Mouse (Mus musculus): ENCODE results near the gene Psmd5. TPM values are rescaled to one million over a fixed set of nuclear protein-coding genes. Genes with fewer than 3 reads are reported as not detected.
"Not testable (repeated sequence)": the region's sequence is repeated elsewhere in the genome, so short reads cannot be mapped to it uniquely, and the experiment has no call there.

The Psmd5 gene
- polyA plus RNA-seq, 1 experiment: 13.2 TPM

GRCm38 (mm10) chr2:34897820-34898219 lies 23.1 kb upstream of the Psmd5 start:
- WGBS: 33% methylated on average over 10 of the region's 10 CpGs
- DNase-seq (ENCODE audit: low read depth, low spot score): no peak

GRCm38 (mm10) chr2:34896821-34897460 lies 22.2 kb upstream of the Psmd5 start:
- WGBS: 81% methylated on average over 17 of the region's 17 CpGs
- no peak for DNase-seq (ENCODE audit: low read depth, low spot score)

GRCm38 (mm10) chr2:34895503-34896113 lies 20.8 kb upstream of the Psmd5 start:
- DNase-seq (ENCODE audit: low read depth, low spot score): no peak
- WGBS: 88% methylated on average over 19 of the region's 19 CpGs

- no peak for DNase-seq (ENCODE audit: low read depth, low spot score)
- WGBS: 75% methylated on average over 5 of the region's 5 CpGs
These were observed 19.2 kb upstream of the Psmd5 start for GRCm38 (mm10) chr2:34893950-34894349.

DNA sequence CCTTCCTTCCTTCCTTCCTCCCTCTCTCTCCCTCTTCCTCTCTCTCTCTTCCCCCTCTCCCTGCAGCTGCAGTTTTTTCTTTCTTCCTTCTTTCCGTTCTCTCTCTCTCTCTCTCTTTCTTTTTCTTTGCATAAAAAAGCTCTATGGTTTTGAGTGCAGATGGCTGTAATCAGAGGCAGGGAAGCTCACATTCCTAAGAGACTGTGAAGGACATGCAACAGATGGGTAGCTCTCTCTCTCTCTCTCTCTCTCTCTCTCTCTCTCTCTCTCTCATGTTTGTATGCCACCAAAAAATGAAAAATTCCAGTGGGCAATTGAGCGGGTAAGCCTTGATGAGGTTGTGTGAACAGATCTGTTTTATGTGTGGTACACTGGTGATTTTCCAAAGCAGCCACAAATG lies 9.4 kb upstream of the Psmd5 start:
- DNase-seq (ENCODE audit: low read depth, low spot score): no peak
- 71% methylated on average over 2 of the region's 2 CpGs for WGBS

DNA sequence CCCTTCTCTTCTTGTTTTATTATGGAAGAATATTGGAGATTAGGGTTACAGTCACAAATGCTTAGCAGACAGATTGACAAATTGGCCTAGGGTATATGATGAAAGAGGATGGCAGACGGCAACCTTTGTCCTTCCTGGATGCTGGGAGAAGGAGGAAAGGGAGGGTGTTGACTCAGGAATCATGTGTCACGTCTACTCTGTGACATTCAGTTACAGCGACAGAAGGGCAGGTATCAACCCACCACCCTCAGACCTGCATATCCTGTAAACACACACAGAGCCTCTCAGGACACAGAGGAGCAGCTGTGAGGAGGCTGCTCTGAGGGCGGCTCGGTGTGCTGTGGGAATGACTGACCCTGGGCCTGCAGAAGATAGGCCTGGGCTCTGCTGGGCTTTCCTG lies 8.4 kb upstream of the Psmd5 start:
- no peak for DNase-seq (ENCODE audit: low read depth, low spot score)
- WGBS: 20% methylated on average over 5 of the region's 5 CpGs

- WGBS: 58% methylated on average over 2 of the region's 2 CpGs
- DNase-seq (ENCODE audit: low read depth, low spot score): no peak
These were observed 8.0 kb upstream of the Psmd5 start for GRCm38 (mm10) chr2:34882757-34883156.

GRCm38 (mm10) chr2:34880054-34880453 lies 5.3 kb upstream of the Psmd5 start:
- WGBS: 89% methylated on average over 10 of the region's 10 CpGs
- DNase-seq (ENCODE audit: low read depth, low spot score): no peak

DNA sequence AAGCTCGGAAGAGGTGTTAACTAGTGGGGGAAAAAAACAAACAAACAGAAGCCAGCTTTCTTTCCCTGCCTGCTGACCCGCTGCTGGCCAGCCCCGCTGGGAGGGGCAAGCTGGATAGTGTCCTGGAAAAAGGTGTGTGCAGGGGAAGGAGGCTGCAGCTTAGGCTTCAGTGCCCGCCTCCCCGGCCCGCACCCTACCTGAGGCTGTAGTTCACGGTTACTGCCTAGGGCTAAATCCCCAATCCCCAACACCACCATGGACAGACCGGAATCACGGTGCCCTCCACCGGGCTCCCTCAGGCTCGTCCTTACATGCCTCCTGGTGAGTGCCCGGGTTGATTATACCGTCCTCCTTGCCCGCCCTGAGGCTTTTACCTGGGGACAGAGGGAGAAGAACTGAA lies 497 bp downstream of the Psmd5 start, which contains the start of gene Cutal:
Gene Cutal (plus strand): TSS at position 126 of the 400 bp plus-strand sequence.
- DNase-seq (ENCODE audit: low read depth, low spot score): no peak
- WGBS: 3% methylated on average over 14 of the region's 14 CpGs

DNA sequence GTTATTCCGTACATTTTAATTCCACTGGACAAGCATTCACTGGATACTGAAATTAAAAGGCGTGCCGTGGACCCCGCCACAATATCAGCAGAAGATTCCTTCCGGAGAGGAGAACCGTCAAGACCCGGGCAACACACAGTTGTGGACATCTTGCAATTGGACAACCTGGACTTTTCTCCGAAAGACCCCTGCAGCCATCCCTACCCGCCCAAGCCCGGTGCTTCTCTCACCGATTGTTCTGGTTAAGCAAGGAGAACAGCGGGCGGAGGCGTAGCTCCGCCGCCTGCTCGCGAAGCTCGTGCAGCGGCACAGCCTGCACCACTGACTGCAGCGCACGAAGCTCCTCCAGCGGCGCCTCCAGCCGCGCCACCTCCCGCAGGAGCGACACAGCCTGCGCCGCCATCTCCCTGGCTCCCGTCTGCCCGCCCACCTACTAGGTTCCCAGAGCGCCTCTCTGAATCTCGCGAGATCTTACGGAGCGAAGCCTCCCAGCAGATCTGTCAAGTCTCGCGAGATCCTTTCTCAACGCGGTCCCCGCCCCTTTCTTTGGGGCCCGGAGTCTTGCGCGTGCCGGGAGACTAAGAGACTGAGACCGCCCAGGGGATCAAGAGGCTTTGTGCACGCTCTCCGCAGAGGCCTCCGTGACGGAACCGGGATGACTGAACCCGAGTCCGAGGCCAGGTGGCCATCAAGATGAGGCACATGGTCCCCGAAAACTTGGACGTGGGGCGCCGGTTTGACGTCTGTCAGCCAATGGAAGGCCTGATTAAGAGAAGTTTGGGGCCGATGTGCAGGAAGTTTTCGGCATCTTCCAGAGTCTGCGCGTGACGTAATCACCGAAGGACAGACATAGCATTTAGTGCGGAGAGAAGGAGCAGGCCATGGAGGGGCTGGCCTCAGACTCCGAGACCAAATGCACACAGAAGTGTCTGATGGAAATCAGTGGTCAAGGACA lies 4.0 kb downstream of the Psmd5 start:
- under 1% methylated on average over 67 of the region's 67 CpGs for WGBS
- peak; percentile 99 for DNase-seq (ENCODE audit: low read depth, low spot score)

DNA sequence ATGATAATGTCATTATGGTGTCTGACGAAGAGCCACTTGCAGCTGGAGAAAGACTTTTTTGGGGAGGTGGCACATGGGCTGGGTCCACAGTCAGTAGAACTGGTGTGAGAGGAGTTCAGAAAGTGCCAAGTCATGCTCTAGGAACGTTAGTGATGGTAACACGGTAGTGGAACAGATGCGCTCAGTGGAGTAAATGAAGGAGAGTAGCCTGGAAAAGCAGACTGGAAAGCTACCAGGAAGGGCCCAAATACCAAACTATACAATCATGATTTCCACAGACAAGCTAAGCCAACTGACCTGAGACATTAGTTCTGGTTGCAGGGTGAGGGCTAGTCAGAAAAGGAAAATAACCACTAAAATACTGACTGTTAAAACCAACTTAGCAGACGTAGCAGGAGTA lies 5.1 kb downstream of the Psmd5 start:
- DNase-seq (ENCODE audit: low read depth, low spot score): no peak
- 18% methylated on average over 5 of the region's 5 CpGs for WGBS

- no peak for DNase-seq (ENCODE audit: low read depth, low spot score)
- 92% methylated on average over 8 of the region's 8 CpGs for WGBS
These were observed 17.0 kb downstream of the Psmd5 start for GRCm38 (mm10) chr2:34857728-34858127.

GRCm38 (mm10) chr2:34855265-34855664 lies 19.5 kb downstream of the Psmd5 start:
- WGBS: 87% methylated on average over 4 of the region's 4 CpGs
- no peak for DNase-seq (ENCODE audit: low read depth, low spot score)

DNA sequence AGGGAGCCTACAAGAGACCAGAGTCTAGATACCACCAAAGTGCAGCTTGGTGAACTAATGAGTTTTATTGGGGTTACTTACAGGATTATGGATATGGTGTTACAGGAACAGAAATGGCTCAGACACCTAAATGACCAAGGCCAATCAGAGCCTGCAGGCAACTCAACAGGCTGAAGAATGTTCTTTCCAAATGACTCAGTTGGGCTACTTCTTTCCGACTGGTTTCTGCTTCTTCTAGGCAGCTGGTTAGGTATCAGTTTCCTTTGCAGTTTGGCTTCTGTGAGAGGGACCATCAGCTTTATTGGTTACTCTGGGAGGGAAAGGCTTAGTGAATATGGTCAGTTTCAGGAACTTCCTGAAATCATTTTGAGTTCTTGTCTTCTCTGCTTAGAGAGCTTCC lies 27.1 kb downstream of the Psmd5 start:
- 91% methylated on average over 1 of the region's 1 CpGs for WGBS
- no peak for DNase-seq (ENCODE audit: low read depth, low spot score)

- no peak for DNase-seq (ENCODE audit: low read depth, low spot score)
- 60% methylated on average over 11 of the region's 11 CpGs for WGBS
These were observed 31.4 kb downstream of the Psmd5 start for GRCm38 (mm10) chr2:34843211-34843939.

DNA sequence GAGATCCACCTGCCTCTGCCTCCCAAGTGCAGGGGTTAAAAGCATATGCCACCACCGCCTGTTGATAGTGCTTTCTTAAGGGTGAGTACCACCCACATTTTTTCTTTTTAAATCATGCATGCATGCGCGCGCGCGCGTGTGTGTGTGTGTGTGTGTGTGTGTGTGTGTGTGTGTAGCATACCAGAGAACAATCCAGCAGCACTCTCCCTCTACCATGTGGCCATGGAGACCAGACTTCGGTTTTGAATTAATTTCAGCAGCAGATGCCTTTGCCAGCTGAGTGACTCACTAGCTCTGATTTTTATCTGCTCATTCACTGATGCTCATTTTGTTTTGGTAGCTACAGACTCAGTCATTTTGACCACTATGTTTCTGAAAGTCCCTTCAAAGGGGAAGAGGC lies 33.1 kb downstream of the Psmd5 start:
- WGBS: 88% methylated on average over 8 of the region's 8 CpGs
- no peak for DNase-seq (ENCODE audit: low read depth, low spot score)

GRCm38 (mm10) chr2:34840143-34840542 lies 34.6 kb downstream of the Psmd5 start:
- 76% methylated on average over 5 of the region's 5 CpGs for WGBS
- DNase-seq (ENCODE audit: low read depth, low spot score): not testable (repeated sequence)

- DNase-seq (ENCODE audit: low read depth, low spot score): no peak
- 74% methylated on average over 3 of the region's 3 CpGs for WGBS
These were observed 39.1 kb downstream of the Psmd5 start for GRCm38 (mm10) chr2:34835669-34836068.

- no peak for DNase-seq (ENCODE audit: low read depth, low spot score)
- WGBS: 88% methylated on average over 17 of the region's 17 CpGs
These were observed 41.1 kb downstream of the Psmd5 start for GRCm38 (mm10) chr2:34833624-34834023.
